Mouse (Mus musculus) left cerebral cortex, postnatal 36 days (tissue): ENCODE results near the gene Pigu. TPM values are rescaled to one million over a fixed set of nuclear protein-coding genes. Genes with fewer than 3 reads are reported as not detected.

Source experiments
- DNase-seq, 2 experiments: peaks; one replicate each; pipeline ENCODE4 v3.0.0; 2021 to 2022; ENCODE audit warnings: low spot score in 2 of 2, mixed read lengths in 1 of 2
- intact Hi-C: fragments of 180-260 bp; cut with DNase I; formaldehyde crosslinking; loops from one replicate; pipeline ENCODE4 v1.15.1; 2025
- microRNA-seq: library from miRNA; unstranded; fragments of <30 nt; microRNA quantifications from one replicate; pipeline ENCODE4 v1.2.0, GENCODE M21; 2022
- total RNA-seq, 2 experiments: library from RNA; stranded (reverse); gene quantifications; 2 replicates each; pipeline ENCODE4 v1.2.3; 2021

Gene Pigu
- total RNA-seq, 2 experiments from 2014 or later = 25.7 to 30.5 TPM

- intact Hi-C loops = no loop called here
- DNase-seq = no peak
Observed at GRCm38 (mm10) chr2:155249588-155249987, 107.6 kb downstream of the Pigu start.

- DNase-seq = no peak
- intact Hi-C loops = no loop called here
Observed at GRCm38 (mm10) chr2:155248718-155249117, 108.5 kb downstream of the Pigu start.

- intact Hi-C loops = no loop called here
- no peak for DNase-seq
Observed at GRCm38 (mm10) chr2:155248206-155248605, 109.0 kb downstream of the Pigu start.

- intact Hi-C loops = no loop called here
- no peak for DNase-seq
Observed at GRCm38 (mm10) chr2:155246231-155246630, 111.0 kb downstream of the Pigu start.

GRCm38 (mm10) chr2:155242296-155242855 lies 114.9 kb downstream of the Pigu start:
- intact Hi-C loops = no loop called here

GRCm38 (mm10) chr2:155240915-155241314 lies 116.3 kb downstream of the Pigu start:
- intact Hi-C loops = no loop called here
- no peak for DNase-seq

More at GRCm38 (mm10) chr2:155242296-155242855, 114.9 kb downstream of the Pigu start:
- no peak for DNase-seq

- intact Hi-C loops = no loop called here
- no peak for DNase-seq
Observed at GRCm38 (mm10) chr2:155237276-155237675, 120.0 kb downstream of the Pigu start.

GRCm38 (mm10) chr2:155236362-155236992 lies 120.8 kb downstream of the Pigu start, which contains the start of gene Dynlrb1:
Dynlrb1 (plus strand) TSS chr2:155236533.
- peak; percentile 99 to 100 for DNase-seq
- intact Hi-C loops = no loop called here

- intact Hi-C loops = no loop called here
- no peak for DNase-seq
Observed at GRCm38 (mm10) chr2:155235746-155236361, 121.4 kb downstream of the Pigu start.

Small RNAs within 50 kb of the gene (microRNA-seq; reads per million reads assigned to microRNA genes)
- gene Mir695 = not detected

Other genes starting within 250 kb of the Pigu start
- gene Itch, start 223.9 kb downstream of the Pigu start, total RNA-seq = 10 to 100 TPM; 48.8 to 55.2 TPM
- gene Dynlrb1, start 120.9 kb downstream of the Pigu start, total RNA-seq = 100 to 1,000 TPM; 292 to 339 TPM
- 100 to 1,000 TPM; 295 to 402 TPM for gene Map1lc3a, start 81.1 kb downstream of the Pigu start, total RNA-seq
- gene Trp53inp2, start 23.6 kb upstream of the Pigu start, total RNA-seq = 100 to 1,000 TPM; 147 to 173 TPM
- 10 to 100 TPM; 60.7 to 71.5 TPM for gene Ncoa6, start 116.5 kb upstream of the Pigu start, total RNA-seq
- gene Acss2, start 160.5 kb upstream of the Pigu start, total RNA-seq = 10 to 100 TPM; 60.1 to 61.2 TPM
- 100 to 1,000 TPM; 114 to 121 TPM for gene Ggt7, start 160.8 kb upstream of the Pigu start, total RNA-seq
- 10 to 100 TPM; 14.1 to 15.7 TPM for gene Gss, start 235.4 kb upstream of the Pigu start, total RNA-seq